Mouse (Mus musculus) gastrocnemius, adult 2 months (tissue): Measurements from ENCODE around the gene Morc2b. TPM values are rescaled to one million over a fixed set of nuclear protein-coding genes. Genes with fewer than 3 reads are reported as not detected.
"Not testable (repeated sequence)": the region's sequence is repeated elsewhere in the genome, so short reads cannot be mapped to it uniquely, and the experiment has no call there.

ENCODE experiments used
- DNase-seq: peaks from one replicate; pipeline ENCODE4 v3.0.0; 2022
- H3K27ac ChIP-seq: fragments of 200-600 bp; 2 replicates; pipeline ENCODE4 v1.8.1; 2022; ENCODE audit warnings: mild to moderate bottlenecking
- H3K4me3 ChIP-seq: fragments of 200-600 bp; 2 replicates; pipeline ENCODE4 v1.8.1; 2022; ENCODE audit warnings: mild to moderate bottlenecking, moderate library complexity
- CTCF ChIP-seq: fragments of 200-600 bp; IDR thresholded peaks from 2 replicates; pipeline ENCODE4 v1.8.1; 2022; ENCODE audit warnings: antibody characterized with exemption, mild to moderate bottlenecking, moderate library complexity
- intact Hi-C: fragments of 180-260 bp; cut with DNase I; formaldehyde crosslinking; loops from one replicate; pipeline ENCODE4 v1.15.1; 2025
- long read RNA-seq, 2 experiments: library from polyadenylated mRNA; stranded (forward); transcript quantifications; one replicate each; pipeline ENCODE4 v2.0.0; 2021
- total RNA-seq, 2 experiments: library from RNA; stranded (reverse); gene quantifications; 2 replicates each; pipeline ENCODE4 v1.2.3; 2021

Morc2b gene
- under 1 TPM; 0.28 to 0.59 TPM for total RNA-seq
- long read RNA-seq, experiment 1, result 0 reads
- long read RNA-seq, experiment 2, result 0 reads

- no peak for DNase-seq
- TF ChIP-seq CTCF, result no peak
- intact Hi-C loops, result no loop called here
- Histone ChIP-seq H3K27ac (no peak within 1 kb of the TSS), H3K4me3 (no peak within 1 kb of the TSS)
Observed at GRCm38 (mm10) chr17:33139261-33139820, at the start of gene Morc2b. Gene Morc2b, minus strand, starts transcription at chr17:33139683.

GRCm38 (mm10) chr17:33168147-33168546 lies 28.7 kb upstream of the Morc2b start, which contains the start of gene Olfr55:
Gene Olfr55, plus strand, starts transcription at chr17:33168447.
- H3K4me3 ChIP-seq, H3K27ac ChIP-seq, intact Hi-C loops, DNase-seq: not testable (repeated sequence)

DNA sequence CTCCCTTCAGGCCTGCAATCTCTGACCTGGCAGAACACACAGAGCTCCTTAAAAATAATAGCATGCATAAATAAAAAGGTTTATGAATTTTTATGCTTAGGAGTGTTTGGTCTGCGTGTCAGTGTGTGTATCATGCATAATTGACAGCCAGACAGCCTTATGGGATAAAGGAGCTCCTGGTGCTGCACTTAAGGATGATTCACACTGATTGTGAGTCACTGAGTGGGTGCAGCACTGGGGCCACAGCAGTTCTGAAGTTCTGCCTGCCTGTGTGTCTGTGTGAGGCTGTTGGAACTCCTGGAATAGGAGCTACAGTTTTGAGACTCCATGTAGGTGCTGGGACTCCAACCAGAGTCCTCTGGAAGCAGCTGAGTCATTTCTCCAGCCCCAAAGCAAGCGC lies 13.2 kb downstream of the Morc2b start:
- intact Hi-C loops, result no loop called here
- TF ChIP-seq CTCF, result no peak
- Histone ChIP-seq H3K27ac (no peak overlapping the region), H3K4me3 (no peak overlapping the region)
- no peak for DNase-seq

DNA sequence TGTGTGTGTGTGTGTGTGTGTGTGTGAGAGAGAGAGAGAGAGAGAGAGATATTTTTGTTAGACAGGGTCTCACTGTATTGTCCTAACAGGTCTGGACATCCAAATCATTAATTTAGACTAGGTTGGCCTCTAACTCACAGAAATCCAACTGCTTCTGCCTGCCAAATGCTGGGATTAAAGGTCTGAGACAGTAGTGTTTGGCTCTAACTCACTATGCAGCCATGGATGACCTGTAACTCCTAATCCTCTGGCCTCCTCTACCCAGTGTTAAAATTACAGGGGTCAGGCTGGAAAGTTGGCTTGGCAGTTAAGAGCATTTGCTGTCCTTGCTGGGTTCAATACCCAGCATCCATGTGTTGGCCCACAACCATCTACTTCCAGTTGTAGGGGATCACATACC lies 14.9 kb downstream of the Morc2b start:
- no peak overlapping the region for H3K4me3 ChIP-seq
- no peak for DNase-seq
- intact Hi-C loops, result no loop called here
- no peak overlapping the region for H3K27ac ChIP-seq
- TF ChIP-seq CTCF, result no peak

DNA sequence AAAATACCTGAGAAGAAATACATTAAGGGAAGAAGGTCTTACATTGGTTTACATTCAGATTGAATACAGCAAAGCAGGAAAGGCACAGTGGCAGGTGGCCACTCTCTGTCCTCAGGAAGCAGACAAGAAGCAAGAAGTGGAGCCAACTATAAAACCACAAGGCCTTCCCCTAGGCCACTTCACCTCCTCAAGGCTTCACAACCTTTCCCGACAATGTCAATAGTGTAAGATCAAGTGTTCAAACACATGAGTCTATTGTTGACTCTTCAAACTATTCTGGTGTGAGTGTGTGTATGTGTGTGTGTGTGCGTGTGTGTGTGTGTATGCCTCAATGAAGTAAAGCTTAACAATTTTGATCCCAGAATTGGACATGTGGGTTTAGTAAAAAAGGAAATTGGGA lies 42.1 kb downstream of the Morc2b start:
- no peak for TF ChIP-seq CTCF
- Histone ChIP-seq H3K27ac (no peak overlapping the region), H3K4me3 (no peak overlapping the region)
- intact Hi-C loops, result no loop called here
- no peak for DNase-seq

DNA sequence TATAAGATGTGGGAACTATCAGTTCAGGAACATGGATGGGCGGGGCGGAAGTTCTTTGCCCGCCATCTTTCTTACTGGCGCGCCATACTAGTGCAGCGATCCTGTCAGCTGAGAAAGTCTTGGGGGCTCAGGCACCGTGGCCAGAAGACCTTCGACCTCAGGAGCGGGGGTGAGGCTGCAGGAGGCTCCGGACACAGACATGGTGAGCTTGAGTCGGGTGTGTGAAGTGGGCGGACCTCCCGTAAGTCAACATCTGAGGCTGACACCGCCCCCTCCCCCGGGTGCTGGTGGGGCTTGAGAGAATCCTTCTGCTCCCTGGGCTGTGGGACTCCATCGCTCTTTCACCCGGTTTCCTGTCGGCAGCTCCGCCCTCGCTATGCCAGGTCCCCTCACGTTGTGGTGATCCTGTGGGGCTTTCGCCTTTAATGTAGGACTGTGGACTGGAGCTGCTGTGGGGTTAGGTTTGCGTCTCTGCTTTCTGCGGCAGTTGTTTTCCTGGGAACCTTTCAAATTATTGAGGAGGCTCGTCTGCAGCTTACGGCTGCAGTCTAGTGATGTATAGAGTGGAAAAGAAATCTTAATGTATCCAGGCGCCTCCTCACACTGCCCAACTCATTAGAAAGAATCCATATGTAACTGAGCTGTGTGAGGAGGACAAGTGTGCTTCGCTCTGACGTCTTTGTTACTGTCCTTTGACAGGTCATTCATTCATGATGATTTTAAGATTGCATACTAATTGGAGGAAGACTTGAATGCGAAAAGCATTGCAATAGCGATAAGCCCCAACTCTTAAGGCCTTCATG lies 46.9 kb downstream of the Morc2b start:
- peak overlapping the region; percentile 93 for H3K27ac ChIP-seq
- no peak for TF ChIP-seq CTCF
- intact Hi-C loops, result loop anchor here (5.0 kb wide), 1 partner anchor 265 kb away; the partner anchor contains the start of gene Zfp81
- peak overlapping the region; percentile 83 for H3K4me3 ChIP-seq
- peak; percentile 86 for DNase-seq

DNA sequence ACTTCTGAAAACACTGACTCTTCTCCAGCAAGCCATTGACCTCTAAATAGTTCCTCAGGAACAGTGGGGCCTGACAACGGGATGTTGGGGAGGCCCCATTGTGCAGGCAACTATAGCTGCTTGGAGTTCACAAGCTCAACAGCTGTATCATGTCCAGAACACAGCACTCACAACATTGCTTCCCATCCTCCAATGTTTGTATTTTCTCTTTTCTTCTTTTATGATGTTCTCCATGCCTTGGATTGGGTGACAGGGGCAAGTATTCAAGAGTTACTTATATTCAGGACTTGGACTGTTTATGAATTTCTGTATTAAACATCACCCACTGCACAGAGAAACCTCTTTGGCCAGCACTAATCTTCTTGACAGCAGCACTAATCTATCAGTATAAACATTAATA lies 47.9 kb downstream of the Morc2b start:
- intact Hi-C loops, result loop anchor here (5.0 kb wide), 1 partner anchor 266 kb away; the partner anchor contains the start of gene Zfp81
- Histone ChIP-seq H3K27ac (peak overlapping the region; percentile 93), H3K4me3 (peak overlapping the region; percentile 83)
- no peak for TF ChIP-seq CTCF
- no peak for DNase-seq

GRCm38 (mm10) chr17:33089220-33089949 lies 50.1 kb downstream of the Morc2b start, which contains the start of gene Zfp563:
Gene Zfp563, plus strand, starts transcription at chr17:33089310.
- intact Hi-C loops, result loop anchor here (5.0 to 10.0 kb wide), 3 partner anchors 57 to 305 kb away; partner anchors contain the start of genes Zfp472, Zfp763 and Zfp871

DNA sequence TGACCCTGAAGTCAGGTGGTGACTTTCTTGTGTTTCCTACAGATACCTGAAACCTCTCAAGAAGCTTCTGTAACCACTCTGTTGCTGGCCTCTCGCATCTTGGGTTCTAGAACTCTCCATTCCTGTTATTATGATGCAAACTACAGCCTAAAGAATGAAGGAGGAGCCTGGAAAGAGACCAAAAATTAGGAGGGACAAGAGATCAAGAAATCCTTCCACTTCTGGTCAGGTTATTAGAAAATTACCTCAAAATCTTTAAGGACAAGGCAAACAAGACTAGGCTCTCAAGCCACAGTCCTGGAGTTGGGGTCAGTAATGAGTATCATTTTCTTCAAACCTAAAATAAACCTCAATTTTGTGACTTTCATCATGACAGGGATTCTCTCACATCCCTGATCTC lies 71.5 kb downstream of the Morc2b start, which contains the start of gene 4921501E09Rik:
Gene 4921501E09Rik (minus strand): TSS at position 101 of the 400 bp plus-strand sequence.
- Histone ChIP-seq H3K4me3 (no peak within 1 kb of the TSS), H3K27ac (no peak within 1 kb of the TSS)
- DNase-seq, result no peak
- no peak for TF ChIP-seq CTCF
- intact Hi-C loops, result no loop called here

More at GRCm38 (mm10) chr17:33089220-33089949, 50.1 kb downstream of the Morc2b start, which contains the start of gene Zfp563:
- H3K27ac ChIP-seq, result peak within 1 kb of the TSS; percentile 98
- peak; percentile 97 for DNase-seq
- peak within 1 kb of the TSS; percentile 79 for H3K4me3 ChIP-seq
- no peak for TF ChIP-seq CTCF

Other genes starting within 250 kb of the Morc2b start
- 1 to 10 TPM; 6.7 to 8.5 TPM for gene Zfp870, start 248.0 kb downstream of the Morc2b start, total RNA-seq
- gene Cyp4f14, start 222.3 kb downstream of the Morc2b start, total RNA-seq, result under 1 TPM in 1 of 2 experiments, not detected in 1; 0.17 TPM
- gene Cyp4f13, start 192.3 kb downstream of the Morc2b start, total RNA-seq, result 10 to 100 TPM in 1 of 2 experiments, 1 to 10 TPM in 1; 8.8 to 11.0 TPM
- gene Zfp472, start 173.9 kb downstream of the Morc2b start, total RNA-seq, result 1 to 10 TPM; 1.1 to 1.2 TPM
- 1 to 10 TPM; 4.4 to 5.0 TPM for gene Zfp952, start 146.6 kb downstream of the Morc2b start, total RNA-seq
- gene Zfp763, start 106.3 kb downstream of the Morc2b start, total RNA-seq, result 1 to 10 TPM; 2.6 to 3.2 TPM
- not detected for gene 4921501E09Rik, start 71.6 kb downstream of the Morc2b start, total RNA-seq
- gene Zfp563, start 50.4 kb downstream of the Morc2b start, total RNA-seq, result 1 to 10 TPM; 3.5 to 5.0 TPM
- not detected for gene Olfr55, start 28.8 kb upstream of the Morc2b start, total RNA-seq
- gene Olfr239, start 51.6 kb upstream of the Morc2b start, total RNA-seq, result not detected
- gene Olfr1564, start 82.0 kb upstream of the Morc2b start, total RNA-seq, result under 1 TPM; 0.18 to 0.42 TPM
- 1 to 10 TPM; 4.7 to 5.7 TPM for gene Zfp955a, start 115.5 kb upstream of the Morc2b start, total RNA-seq
- gene Olfr63, start 125.0 kb upstream of the Morc2b start, total RNA-seq, result not detected
- 10 to 100 TPM in 1 of 2 experiments, 1 to 10 TPM in 1; 9.4 to 13.5 TPM for gene Zfp955b, start 149.9 kb upstream of the Morc2b start, total RNA-seq
- gene Zfp81, start 219.2 kb upstream of the Morc2b start, total RNA-seq, result 1 to 10 TPM; 3.2 to 3.8 TPM